1 mouse cellular context compared by ENCODE assay signal in the genomic region with DNA sequence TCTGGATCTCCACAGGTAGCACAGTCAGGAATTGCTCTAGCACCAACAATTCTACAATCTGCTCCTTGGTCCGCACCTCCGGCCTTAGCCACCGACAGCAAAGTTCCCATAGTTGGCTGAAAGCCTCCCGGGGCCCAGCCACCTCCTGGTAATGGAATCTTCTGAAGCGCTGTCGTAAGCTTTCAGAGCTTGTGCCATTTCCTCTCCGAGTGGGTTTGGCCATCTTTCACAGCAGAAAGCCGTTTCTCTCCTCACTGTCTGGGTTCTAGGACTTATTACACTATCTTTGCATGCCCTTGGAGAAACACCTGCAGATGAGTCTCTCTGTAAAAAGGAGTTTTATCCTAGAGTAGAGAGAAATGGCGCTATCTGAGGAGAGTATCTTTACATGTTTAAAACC.
TF ChIP-seq lines count a peak whose summit lies in the region.

No protein-coding gene starts in this region.

TF ChIP-seq in CH12.LX, 34 proteins besides CTCF, POLR2A, EP300 and RAD21:
- TF ChIP-seq NRF1 (IDR thresholded peaks at IDR 0.05; ENCODE audit: low read depth, low read length) (0 out of 2 replicates have a peak, but pooled peaks have one; percentile 21), SIN3A (IDR thresholded peaks at IDR 0.05; ENCODE audit: low read length) (peak; percentile 19), ZKSCAN1 (IDR thresholded peaks at IDR 0.05; ENCODE audit: borderline replicate concordance, low read depth, low read length) (no peak), USF2 (conservative IDR thresholded peaks at IDR 0.05; ENCODE audit: low read depth, low read length) (no peak), MXI1 (IDR thresholded peaks at IDR 0.05; ENCODE audit: low read depth, low read length) (no peak), UBTF (IDR thresholded peaks at IDR 0.05; ENCODE audit: low read depth, low read length) (no peak), GABPA (IDR thresholded peaks at IDR 0.05; ENCODE audit: insufficient replicate concordance, low read depth, low read length) (no peak), JUND (conservative IDR thresholded peaks at IDR 0.05; ENCODE audit: low read depth, low read length) (no peak), MYC (IDR thresholded peaks at IDR 0.05; ENCODE audit: low read depth, low read length) (no peak), ZNF384 (IDR thresholded peaks at IDR 0.05; ENCODE audit: low read depth, low read length) (no peak), RCOR1 (conservative IDR thresholded peaks at IDR 0.05; ENCODE audit: low read depth, low read length) (no peak), BHLHE40 (IDR thresholded peaks at IDR 0.05; ENCODE audit: low read depth, low read length) (no peak), ZC3H11A (IDR thresholded peaks at IDR 0.05; ENCODE audit: low read depth, low read length) (no peak), ELF1 (IDR thresholded peaks at IDR 0.05; ENCODE audit: low read depth, low read length) (no peak), KAT2A (IDR thresholded peaks at IDR 0.05; ENCODE audit: insufficient replicate concordance, low read length) (no peak), E2F4 (IDR thresholded peaks at IDR 0.05; ENCODE audit: insufficient replicate concordance, low read depth, low read length) (no peak), USF1 (IDR thresholded peaks at IDR 0.05; ENCODE audit: low read depth, low read length) (no peak), PAX5 (IDR thresholded peaks at IDR 0.05; ENCODE audit: low read length) (no peak), POLR2AphosphoS2 (IDR thresholded peaks at IDR 0.05; ENCODE audit: low read depth, low read length) (no peak), JUN (IDR thresholded peaks at IDR 0.05; ENCODE audit: insufficient read depth, low read depth, low read length) (no peak), MAFK (IDR thresholded peaks at IDR 0.05; ENCODE audit: insufficient replicate concordance, low read length) (no peak), MAX (IDR thresholded peaks at IDR 0.05; ENCODE audit: low read length) (no peak), IRF4 (IDR thresholded peaks at IDR 0.05; ENCODE audit: low read depth, low read length) (no peak), HCFC1 (IDR thresholded peaks at IDR 0.05; ENCODE audit: low read depth, low read length) (no peak), TCF12 (IDR thresholded peaks at IDR 0.05; ENCODE audit: low read depth, low read length) (no peak), MAZ (IDR thresholded peaks at IDR 0.05; ENCODE audit: low read depth, low read length) (no peak), CHD1 (IDR thresholded peaks at IDR 0.05; ENCODE audit: low read depth, low read length) (0 out of 2 replicates have a peak, but pooled peaks have one; percentile 43), TBP (conservative IDR thresholded peaks at IDR 0.05; ENCODE audit: low read depth, low read length) (no peak), ETS1 (conservative IDR thresholded peaks at IDR 0.05; ENCODE audit: low read depth, low read length) (no peak), SMC3 (IDR thresholded peaks at IDR 0.05; ENCODE audit: low read depth, low read length) (no peak), MEF2A (IDR thresholded peaks at IDR 0.05; ENCODE audit: borderline replicate concordance, low read depth, low read length) (no peak), CHD2 (IDR thresholded peaks at IDR 0.05; ENCODE audit: low read length) (0 out of 2 replicates have a peak, but pooled peaks have one; percentile 13), ZMIZ1 (IDR thresholded peaks at IDR 0.05; ENCODE audit: low read depth, low read length) (no peak)
